Mouse (Mus musculus): ENCODE data around the gene Mrpl2. TPM values are rescaled to one million over a fixed set of nuclear protein-coding genes. Genes with fewer than 3 reads are reported as not detected.

Gene Mrpl2
- total RNA-seq, 1 experiment from 2014 or later: 119 TPM

Other genes with a start within 250 kb of the Mrpl2 start
- gene Crip3, start 217.3 kb upstream of the Mrpl2 start, total RNA-seq (2021): 0.61 and 1.4 TPM in 2 replicates
- gene Slc22a7, start 207.8 kb upstream of the Mrpl2 start, total RNA-seq (2021): not detected in 2 replicates
- 0.52 and 0.55 TPM in 2 replicates for gene Ttbk1, start 158.6 kb upstream of the Mrpl2 start, total RNA-seq (2021)
- 5.3 and 8.4 TPM in 2 replicates for gene Dnph1, start 149.5 kb upstream of the Mrpl2 start, total RNA-seq (2021)
- gene Cul9, start 99.8 kb upstream of the Mrpl2 start, total RNA-seq (2021): 21.1 and 32.5 TPM in 2 replicates
- gene Srf, start 90.1 kb upstream of the Mrpl2 start, total RNA-seq (2021): 37.1 and 47.1 TPM in 2 replicates
- gene Ptk7, start 16.7 kb upstream of the Mrpl2 start, total RNA-seq (2021): 8.0 and 16.8 TPM in 2 replicates
- gene Klc4, start 207 bp upstream of the Mrpl2 start, total RNA-seq (2021): 38.4 and 49.7 TPM in 2 replicates
- 41.3 and 51.4 TPM in 2 replicates for gene Cul7, start 4.1 kb downstream of the Mrpl2 start, total RNA-seq (2021)
- gene Rrp36, start 28.1 kb downstream of the Mrpl2 start, total RNA-seq (2021): 26.8 and 33.4 TPM in 2 replicates
- 89.2 and 90.4 TPM in 2 replicates for gene Mea1, start 32.6 kb downstream of the Mrpl2 start, total RNA-seq (2021)
- 73.3 and 86.4 TPM in 2 replicates for gene Klhdc3, start 34.7 kb downstream of the Mrpl2 start, total RNA-seq (2021)
- gene Ppp2r5d, start 58.9 kb downstream of the Mrpl2 start, total RNA-seq (2021): 44.9 and 47.2 TPM in 2 replicates
- 60.6 and 68.6 TPM in 2 replicates for gene Pex6, start 65.2 kb downstream of the Mrpl2 start, total RNA-seq (2021)
- gene Gnmt, start 82.9 kb downstream of the Mrpl2 start, total RNA-seq (2021): 0.61 and 12.4 TPM in 2 replicates
- gene Cnpy3, start 106.0 kb downstream of the Mrpl2 start, total RNA-seq (2021): 50.0 and 64.6 TPM in 2 replicates
- gene Ptcra, start 117.5 kb downstream of the Mrpl2 start, total RNA-seq (2021): not detected in 2 replicates
- 73.6 and 82.1 TPM in 2 replicates for gene 2310039H08Rik, start 126.4 kb downstream of the Mrpl2 start, total RNA-seq (2021)
- gene Rpl7l1, start 136.4 kb downstream of the Mrpl2 start, total RNA-seq (2021): 69.4 and 73.0 TPM in 2 replicates
- 24.6 and 26.0 TPM in 2 replicates for gene Bicral, start 212.3 kb downstream of the Mrpl2 start, total RNA-seq (2021)
- gene Tbcc, start 244.5 kb downstream of the Mrpl2 start, total RNA-seq (2021): 19.7 and 24.3 TPM in 2 replicates

Measured in adrenal gland, postnatal 25 days (tissue).